Mouse (Mus musculus): ENCODE data around the gene Orc3. TPM values are rescaled to one million over a fixed set of nuclear protein-coding genes. Genes with fewer than 3 reads are reported as not detected.
"Not testable (repeated sequence)": the region's sequence is repeated elsewhere in the genome, so short reads cannot be mapped to it uniquely, and the experiment has no call there.

The Orc3 gene
- polyA plus RNA-seq, 1 experiment: 18.4 TPM

GRCm38 (mm10) chr4:34603123-34603522 is 11.6 kb downstream of the Orc3 start:
- H3K4me3 ChIP-seq (replicated peaks; ENCODE audit: extremely low read depth, low read depth, low read length): no peak overlapping the region
- TF ChIP-seq CTCF (IDR thresholded peaks at IDR 0.05; ENCODE audit: insufficient read depth, low read length): no peak
- TF ChIP-seq POLR2A (IDR thresholded peaks at IDR 0.05; ENCODE audit: borderline replicate concordance, extremely low read depth, low read depth, low read length): no peak
- 98% methylated on average over 6 of the region's 6 CpGs for WGBS
- H3K4me1 ChIP-seq (ENCODE audit: control insufficient read depth, insufficient read depth, low read length): no peaks in the 10 kb centered on the region
- DNase-seq: no peak

DNA sequence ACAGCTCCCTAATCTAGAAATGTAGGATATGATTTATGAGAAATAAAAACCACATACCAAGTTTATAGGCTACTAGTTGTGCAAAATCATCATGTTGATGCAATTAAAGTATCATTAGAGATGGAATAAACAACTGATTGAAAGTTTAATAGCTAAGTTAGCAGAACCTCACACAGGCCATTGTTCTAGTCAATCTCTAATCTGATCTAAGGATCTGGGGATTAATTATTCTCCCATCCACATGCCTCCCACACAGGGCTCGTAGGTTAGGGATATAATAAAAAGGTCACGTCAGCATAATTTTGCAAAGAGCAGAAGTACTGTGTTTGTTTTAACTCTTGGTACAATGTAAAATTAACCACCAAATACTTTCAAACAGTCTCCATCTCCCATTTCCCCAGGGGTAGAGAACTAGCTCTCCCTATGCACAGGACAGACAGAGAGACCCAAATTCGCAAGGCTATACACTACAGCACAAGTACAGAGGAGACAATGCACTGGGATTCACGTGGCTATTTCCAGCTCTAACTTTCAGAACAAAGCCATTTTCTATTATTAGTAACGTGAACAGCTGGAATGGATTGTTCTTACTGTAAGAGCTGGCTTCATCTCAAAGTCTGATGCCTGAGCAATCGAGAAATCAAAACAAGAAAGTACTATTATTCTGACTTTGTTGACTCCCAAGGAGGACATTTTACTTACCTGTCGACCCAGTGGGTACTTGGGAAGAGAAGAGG is 29.7 kb downstream of the Orc3 start:
- H3K4me1 ChIP-seq (ENCODE audit: control insufficient read depth, insufficient read depth, low read length): no peaks in the 10 kb centered on the region
- TF ChIP-seq POLR2A (IDR thresholded peaks at IDR 0.05; ENCODE audit: borderline replicate concordance, extremely low read depth, low read depth, low read length) (no peak), CTCF (IDR thresholded peaks at IDR 0.05; ENCODE audit: insufficient read depth, low read length) (no peak)
- WGBS: 48% methylated on average over 7 of the region's 7 CpGs
- no peak overlapping the region for H3K4me3 ChIP-seq (replicated peaks; ENCODE audit: extremely low read depth, low read depth, low read length)
- no peak for DNase-seq

DNA sequence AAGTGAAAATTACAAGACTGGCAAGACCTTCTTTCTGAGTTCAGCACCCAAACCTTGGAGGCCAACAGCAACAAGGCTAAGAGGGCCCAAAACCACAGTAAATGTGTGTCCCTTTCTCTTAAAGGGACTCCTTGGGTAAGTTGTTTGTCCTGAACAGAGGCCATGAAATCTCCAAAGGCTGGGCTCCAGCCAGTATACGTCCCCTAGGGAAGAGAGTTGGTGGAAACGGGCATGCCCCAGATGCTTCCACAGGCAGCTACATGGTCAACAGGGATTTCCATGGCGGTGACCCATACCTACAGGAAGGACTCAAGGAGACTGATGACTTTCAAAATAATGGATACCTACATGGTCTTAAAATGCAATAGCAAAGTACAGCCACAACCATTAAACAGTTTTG is 31.3 kb downstream of the Orc3 start:
- DNase-seq: no peak
- WGBS: 86% methylated on average over 3 of the region's 3 CpGs
- H3K4me3 ChIP-seq (replicated peaks; ENCODE audit: extremely low read depth, low read depth, low read length): no peak overlapping the region
- TF ChIP-seq POLR2A (IDR thresholded peaks at IDR 0.05; ENCODE audit: borderline replicate concordance, extremely low read depth, low read depth, low read length): no peak
- no peak for TF ChIP-seq CTCF (IDR thresholded peaks at IDR 0.05; ENCODE audit: insufficient read depth, low read length)
- H3K4me1 ChIP-seq (ENCODE audit: control insufficient read depth, insufficient read depth, low read length): no peaks in the 10 kb centered on the region

- no peaks in the 10 kb centered on the region for H3K4me1 ChIP-seq (ENCODE audit: control insufficient read depth, insufficient read depth, low read length)
- WGBS: 58% methylated on average over 5 of the region's 5 CpGs
- no peak overlapping the region for H3K4me3 ChIP-seq (replicated peaks; ENCODE audit: extremely low read depth, low read depth, low read length)
- TF ChIP-seq CTCF (IDR thresholded peaks at IDR 0.05; ENCODE audit: insufficient read depth, low read length) (no peak), POLR2A (IDR thresholded peaks at IDR 0.05; ENCODE audit: borderline replicate concordance, extremely low read depth, low read depth, low read length) (no peak)
- DNase-seq: no peak
Observed at GRCm38 (mm10) chr4:34582476-34582875, 32.3 kb downstream of the Orc3 start.

DNA sequence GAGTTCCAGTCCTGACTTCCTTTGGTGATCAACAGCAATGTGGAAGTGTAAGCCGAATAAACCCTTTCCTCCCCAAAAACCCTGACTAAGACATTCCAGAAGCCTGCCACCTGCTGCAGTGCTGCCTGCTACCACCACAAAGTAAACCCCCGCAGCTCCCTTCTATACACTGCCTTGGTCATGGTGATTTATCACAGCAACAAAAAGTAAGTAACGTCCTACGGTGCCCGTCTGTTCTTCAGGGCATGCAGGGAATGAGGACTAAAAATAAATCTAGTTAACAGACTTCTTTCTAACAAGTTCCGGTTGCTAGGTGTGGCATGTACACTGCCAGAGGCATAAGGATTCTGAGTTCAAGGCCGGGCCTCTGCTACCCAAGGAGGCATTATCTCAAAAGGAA is 32.8 kb downstream of the Orc3 start:
- WGBS: 80% methylated on average over 7 of the region's 7 CpGs
- no peak for DNase-seq
- no peaks in the 10 kb centered on the region for H3K4me1 ChIP-seq (ENCODE audit: control insufficient read depth, insufficient read depth, low read length)
- H3K4me3 ChIP-seq (replicated peaks; ENCODE audit: extremely low read depth, low read depth, low read length): no peak overlapping the region
- no peak for TF ChIP-seq POLR2A (IDR thresholded peaks at IDR 0.05; ENCODE audit: borderline replicate concordance, extremely low read depth, low read depth, low read length)
- no peak for TF ChIP-seq CTCF (IDR thresholded peaks at IDR 0.05; ENCODE audit: insufficient read depth, low read length)

GRCm38 (mm10) chr4:34581489-34581888 is 33.3 kb downstream of the Orc3 start:
- not testable (repeated sequence) for H3K4me1 ChIP-seq (ENCODE audit: control insufficient read depth, insufficient read depth, low read length); DNase-seq; H3K4me3 ChIP-seq (replicated peaks; ENCODE audit: extremely low read depth, low read depth, low read length)
- WGBS: 69% methylated on average over 1 of the region's 1 CpGs

GRCm38 (mm10) chr4:34579215-34579614 is 35.5 kb downstream of the Orc3 start:
- no peak for DNase-seq
- no peaks in the 10 kb centered on the region for H3K4me1 ChIP-seq (ENCODE audit: control insufficient read depth, insufficient read depth, low read length)
- H3K4me3 ChIP-seq (replicated peaks; ENCODE audit: extremely low read depth, low read depth, low read length): no peak overlapping the region
- WGBS: 67% methylated on average over 1 of the region's 1 CpGs
- TF ChIP-seq POLR2A (IDR thresholded peaks at IDR 0.05; ENCODE audit: borderline replicate concordance, extremely low read depth, low read depth, low read length) (no peak), CTCF (IDR thresholded peaks at IDR 0.05; ENCODE audit: insufficient read depth, low read length) (no peak)

DNA sequence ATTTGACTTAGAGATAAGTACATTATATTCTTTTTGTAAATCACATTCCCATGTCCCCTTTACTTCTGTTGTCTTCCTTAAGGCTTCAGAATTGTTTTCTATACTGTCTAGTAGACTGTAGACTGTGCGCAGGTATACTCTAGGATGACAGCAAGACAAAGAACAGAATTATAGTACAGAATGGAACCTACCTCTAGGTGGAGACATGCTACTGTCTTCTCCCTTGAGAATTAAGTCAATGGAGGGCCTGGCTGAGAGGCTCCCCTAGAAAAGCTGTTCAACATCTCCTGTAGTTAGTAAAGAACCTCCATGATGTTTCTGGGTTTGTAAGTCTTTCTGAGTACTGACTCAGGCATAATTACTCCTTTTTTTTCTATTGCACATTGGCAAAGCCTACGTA is 37.7 kb downstream of the Orc3 start:
- no peak for DNase-seq
- TF ChIP-seq POLR2A (IDR thresholded peaks at IDR 0.05; ENCODE audit: borderline replicate concordance, extremely low read depth, low read depth, low read length): no peak
- no peak for TF ChIP-seq CTCF (IDR thresholded peaks at IDR 0.05; ENCODE audit: insufficient read depth, low read length)
- WGBS: 98% methylated on average over 2 of the region's 2 CpGs
- H3K4me3 ChIP-seq (replicated peaks; ENCODE audit: extremely low read depth, low read depth, low read length): no peak overlapping the region
- no peaks in the 10 kb centered on the region for H3K4me1 ChIP-seq (ENCODE audit: control insufficient read depth, insufficient read depth, low read length)

- Histone ChIP-seq H3K4me3 (replicated peaks; ENCODE audit: extremely low read depth, low read depth, low read length) (no peak overlapping the region), H3K4me1 (ENCODE audit: control insufficient read depth, insufficient read depth, low read length) (no peaks in the 10 kb centered on the region)
- WGBS: 56% methylated on average over 2 of the region's 2 CpGs
- TF ChIP-seq CTCF (IDR thresholded peaks at IDR 0.05; ENCODE audit: insufficient read depth, low read length): no peak
- TF ChIP-seq POLR2A (IDR thresholded peaks at IDR 0.05; ENCODE audit: borderline replicate concordance, extremely low read depth, low read depth, low read length): no peak
- DNase-seq: no peak
Observed at GRCm38 (mm10) chr4:34572876-34573275, 41.9 kb downstream of the Orc3 start.

DNA sequence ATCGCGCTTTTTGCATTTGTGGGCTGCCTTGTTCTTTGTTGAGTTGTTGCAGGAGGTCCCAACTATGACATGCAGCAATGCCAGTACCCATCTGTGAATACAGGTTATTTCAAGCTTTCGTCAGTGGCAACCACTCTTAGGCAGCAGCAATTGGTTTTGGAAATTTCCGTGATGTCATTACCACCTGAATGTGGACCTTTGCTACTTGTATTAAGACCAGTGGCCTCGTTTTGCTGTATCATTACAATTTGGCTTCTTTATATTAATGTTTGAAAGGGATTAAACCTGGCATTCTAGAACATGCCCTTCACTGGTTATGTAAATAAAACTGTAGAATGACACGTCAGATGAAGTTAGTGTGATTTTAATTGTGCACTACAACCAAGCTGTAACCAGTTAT is 48.5 kb downstream of the Orc3 start:
- Histone ChIP-seq H3K4me3 (replicated peaks; ENCODE audit: extremely low read depth, low read depth, low read length) (no peak overlapping the region), H3K4me1 (ENCODE audit: control insufficient read depth, insufficient read depth, low read length) (no peaks in the 10 kb centered on the region; the same call in 1 of the 2 replicates)
- no peak for DNase-seq
- no peak for TF ChIP-seq CTCF (IDR thresholded peaks at IDR 0.05; ENCODE audit: insufficient read depth, low read length)
- no peak for TF ChIP-seq POLR2A (IDR thresholded peaks at IDR 0.05; ENCODE audit: borderline replicate concordance, extremely low read depth, low read depth, low read length)
- 80% methylated on average over 6 of the region's 6 CpGs for WGBS
